Mouse (Mus musculus) macrophage (primary cell): ENCODE measurements at regions not wholly inside any gene's neighbourhood (a gene's known extent, or its start where the extent isn't known, plus 50 kb on each side); places are given as distances from the start of the nearest gene placed in this dataset.

Experiments
- H3K27ac ChIP-seq: fragments of 350-480 bp; formaldehyde crosslinking; 2 replicates; pipeline ENCODE4 v1.9.0; 2021
- H3K36me3 ChIP-seq: fragments of 350-480 bp; formaldehyde crosslinking; 2 replicates; pipeline ENCODE4 v1.9.0; 2021; ENCODE audit errors: inconsistent target
- H3K4me3 ChIP-seq: fragments of 350-480 bp; formaldehyde crosslinking; 2 replicates; pipeline ENCODE4 v1.9.0; 2021; ENCODE audit errors: inconsistent target
- H3K79me2 ChIP-seq: fragments of 350-480 bp; formaldehyde crosslinking; 2 replicates; pipeline ENCODE4 v1.9.0; 2021; ENCODE audit errors: inconsistent target
- WGBS: methylation state at CpG from one replicate; pipeline ENCODE4 v1.1.7; 2026; ENCODE audit warnings: inconsistent platforms; ENCODE audit not compliant: missing documents; 5-methylcytosine and 5-hydroxymethylcytosine counted together

DNA sequence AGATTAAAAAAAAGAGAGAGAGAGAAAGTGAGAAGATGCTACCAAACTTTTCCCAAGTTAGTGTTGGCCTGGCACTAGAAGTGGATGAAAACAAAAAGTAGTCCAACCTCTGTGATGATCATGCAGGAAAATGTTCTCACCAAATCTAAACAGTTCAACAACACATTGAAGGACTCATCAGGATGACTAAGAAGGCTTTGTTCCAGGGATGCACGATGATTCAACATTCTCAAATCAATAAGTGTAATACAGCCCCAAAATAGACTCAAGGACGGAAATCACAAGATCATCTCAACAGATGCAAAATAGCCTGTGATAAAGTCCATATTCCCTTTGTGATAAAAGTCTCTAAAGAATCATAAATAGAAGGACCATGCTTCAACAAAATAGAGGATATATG is 106.3 kb downstream of the Cysltr2 start:
- Histone ChIP-seq H3K4me3 (no peak overlapping the region), H3K36me3 (no peaks in the 10 kb centered on the region), H3K27ac (no peak overlapping the region), H3K79me2 (no peaks in the 10 kb centered on the region)
- WGBS, result 77% methylated on average over 2 of the region's 2 CpGs

DNA sequence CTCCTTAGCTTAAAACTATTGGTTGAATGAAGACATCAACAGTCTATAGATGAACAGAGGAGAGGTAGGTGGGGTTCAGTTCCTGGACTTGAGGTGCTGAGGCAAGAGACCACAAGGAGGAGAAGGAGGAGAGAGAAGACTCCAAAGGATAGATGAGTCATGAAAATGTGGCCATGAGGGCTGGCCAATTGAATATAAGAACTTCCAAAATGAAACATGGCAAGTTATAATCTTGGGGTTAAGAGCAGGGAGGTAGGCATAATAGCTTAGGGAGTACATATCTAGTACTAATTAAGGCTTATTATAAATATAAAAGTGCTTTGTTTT is 109.9 kb downstream of the Cysltr2 start:
- Histone ChIP-seq H3K4me3 (no peak overlapping the region), H3K27ac (no peak overlapping the region), H3K36me3 (no peaks in the 10 kb centered on the region), H3K79me2 (no peaks in the 10 kb centered on the region)

DNA sequence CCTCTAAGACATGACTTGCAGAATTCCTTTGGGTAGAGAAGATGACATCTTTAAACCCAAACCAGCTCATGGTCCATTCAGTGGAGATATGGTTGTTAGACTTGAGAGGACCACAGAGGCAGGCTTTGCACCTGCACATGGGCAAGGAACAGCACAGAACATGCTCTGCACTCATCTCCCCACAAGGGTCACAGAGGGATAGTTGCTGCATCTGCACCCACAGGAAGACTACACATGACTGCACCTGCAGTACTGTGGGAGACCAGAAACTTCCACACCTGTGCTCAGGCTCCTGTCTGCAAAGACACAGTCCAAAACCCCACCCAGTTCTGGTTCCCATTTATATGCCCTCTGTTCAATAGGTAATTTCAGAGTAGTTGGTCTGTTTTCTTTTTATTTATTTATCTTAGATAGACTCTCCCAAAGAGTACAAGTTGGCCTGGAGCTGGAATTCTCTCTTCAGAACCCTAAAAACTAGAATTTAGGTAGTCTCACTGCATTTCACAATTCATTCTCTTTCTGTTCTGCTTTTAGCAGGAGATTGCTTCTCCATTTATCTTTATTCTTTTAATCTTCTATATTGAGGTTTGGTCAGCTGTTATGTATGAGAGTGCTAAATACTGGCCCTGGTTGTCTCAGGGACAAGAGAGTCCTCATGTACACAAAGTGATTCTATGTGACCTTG is 110.4 kb downstream of the Cysltr2 start:
- no peak overlapping the region for H3K4me3 ChIP-seq
- no peaks in the 10 kb centered on the region for H3K36me3 ChIP-seq
- H3K27ac ChIP-seq, result no peak overlapping the region
- no peaks in the 10 kb centered on the region for H3K79me2 ChIP-seq

DNA sequence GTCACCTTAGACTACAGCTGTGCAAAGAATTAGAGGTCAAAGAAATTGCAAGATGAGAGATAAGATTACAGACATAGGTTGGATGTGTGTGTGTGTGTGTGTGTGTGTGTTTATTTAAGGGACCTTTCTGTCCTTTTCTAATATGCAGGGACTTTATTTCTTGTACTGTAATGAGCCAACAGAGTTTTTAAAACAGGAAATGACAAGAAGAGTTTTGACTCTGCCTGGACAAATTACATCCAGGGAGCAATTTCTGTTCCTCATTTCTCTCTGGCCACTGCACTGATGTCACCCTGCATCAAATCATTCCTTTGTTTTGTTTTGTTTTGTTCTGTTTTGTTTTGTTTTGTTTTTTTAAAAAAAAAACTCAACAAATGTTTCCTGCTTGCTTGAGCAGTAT is 115.3 kb downstream of the Cysltr2 start:
- Histone ChIP-seq H3K79me2 (no peaks in the 10 kb centered on the region), H3K4me3 (no peak overlapping the region), H3K27ac (peak overlapping the region; percentile 68), H3K36me3 (no peaks in the 10 kb centered on the region)

DNA sequence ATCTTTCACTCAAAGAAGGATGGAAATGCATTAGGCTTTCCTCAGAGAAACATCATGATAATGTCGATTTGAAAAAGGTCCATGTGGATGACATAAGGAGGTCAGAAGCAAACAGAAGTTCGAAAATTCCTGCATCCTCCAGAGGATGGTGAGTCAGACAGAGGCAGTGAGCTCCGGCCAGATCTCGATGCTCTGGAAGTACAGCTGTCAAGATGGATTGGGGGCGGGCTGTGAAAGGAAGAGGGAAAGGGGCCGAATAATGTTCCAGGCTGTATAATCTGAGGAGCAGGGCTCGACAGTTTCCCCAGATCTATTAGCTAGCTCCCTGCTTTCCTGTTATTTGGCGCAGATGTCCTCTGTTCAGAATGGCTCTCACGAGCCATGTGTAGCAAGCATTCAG is 116.6 kb downstream of the Cysltr2 start:
- H3K79me2 ChIP-seq, result no peaks in the 10 kb centered on the region
- H3K4me3 ChIP-seq, result no peak overlapping the region
- H3K36me3 ChIP-seq, result no peaks in the 10 kb centered on the region
- WGBS, result 96% methylated on average over 9 of the region's 9 CpGs
- H3K27ac ChIP-seq, result no peak overlapping the region

DNA sequence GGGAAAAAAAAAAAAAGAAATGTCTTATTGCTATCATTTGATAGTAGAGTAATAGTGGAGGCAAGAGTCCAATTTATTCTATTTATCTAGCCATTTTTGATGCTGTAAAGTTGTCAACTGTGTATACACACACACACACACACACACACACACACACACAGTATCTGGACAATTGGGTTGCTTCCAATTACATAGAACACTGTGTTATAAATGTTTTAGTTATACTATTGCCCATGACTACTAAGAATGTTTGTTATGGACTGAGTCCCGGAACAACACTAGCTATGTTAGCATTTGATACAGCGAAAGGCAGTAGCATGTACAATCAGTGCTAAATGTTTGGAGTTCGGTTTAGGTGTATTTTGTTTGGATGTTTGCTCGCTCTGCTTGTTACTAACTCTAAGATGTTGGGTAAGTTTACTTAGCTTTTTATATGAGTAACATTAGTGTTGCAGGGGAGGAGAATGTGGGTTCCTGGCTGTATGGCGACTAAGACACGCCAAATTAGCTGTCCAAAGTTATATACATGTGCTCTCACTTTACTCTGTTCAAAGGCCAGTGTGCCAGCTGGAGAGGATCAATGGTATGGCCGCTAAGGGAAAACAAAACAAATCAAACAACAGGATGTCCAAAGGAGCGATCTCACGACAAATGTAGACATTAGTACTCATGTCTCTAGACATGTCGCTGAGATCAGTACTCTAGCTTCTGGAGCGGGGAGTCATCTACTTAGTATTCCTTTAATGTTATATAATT is 147.6 kb downstream of the Cysltr2 start:
- H3K4me3 ChIP-seq, result no peak overlapping the region
- no peaks in the 10 kb centered on the region for H3K79me2 ChIP-seq
- H3K27ac ChIP-seq, result no peak overlapping the region
- WGBS, result 97% methylated on average over 11 of the region's 11 CpGs
- no peaks in the 10 kb centered on the region for H3K36me3 ChIP-seq

DNA sequence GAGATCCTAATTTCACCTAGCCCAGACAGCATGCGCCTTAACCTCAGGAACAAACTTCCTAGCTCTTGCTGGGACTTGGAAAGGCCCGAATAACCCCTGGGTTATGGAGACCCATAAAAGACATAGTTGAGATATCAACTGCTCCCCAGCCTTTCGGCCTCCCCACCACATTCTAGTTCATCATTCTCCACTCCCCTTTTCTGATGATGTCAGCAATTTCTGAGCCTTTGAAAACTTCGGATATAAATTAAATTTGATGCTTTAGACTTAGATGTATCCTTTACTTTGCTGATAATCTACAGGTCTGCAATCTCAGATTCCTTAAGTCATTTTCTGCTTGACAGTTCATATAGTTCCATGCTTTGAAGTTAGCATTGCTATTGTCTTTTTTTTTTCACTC is 149.3 kb downstream of the Cysltr2 start:
- Histone ChIP-seq H3K4me3 (no peak overlapping the region), H3K27ac (no peak overlapping the region), H3K36me3 (no peaks in the 10 kb centered on the region), H3K79me2 (no peaks in the 10 kb centered on the region)
- 93% methylated on average over 4 of the region's 4 CpGs for WGBS

DNA sequence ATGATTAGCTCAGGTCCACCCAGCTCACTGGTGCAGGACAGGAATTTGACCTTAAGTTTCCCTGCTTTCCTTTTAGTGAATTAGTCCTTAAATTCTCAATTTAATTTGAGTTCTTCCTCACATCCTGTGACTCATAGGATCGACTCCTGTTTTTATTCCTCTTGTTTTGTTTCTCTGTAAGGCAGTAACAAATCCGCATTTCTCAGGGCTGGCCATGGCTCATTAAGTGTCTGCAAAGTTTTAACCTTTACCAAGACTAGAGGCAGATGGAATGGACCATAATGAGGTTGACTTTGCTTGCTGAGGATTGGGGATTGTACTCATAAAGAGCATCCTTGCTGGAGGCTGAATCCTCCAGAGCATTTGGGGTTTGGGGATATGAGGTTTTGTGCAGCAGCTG is 156.6 kb downstream of the Cysltr2 start:
- 96% methylated on average over 2 of the region's 2 CpGs for WGBS
- Histone ChIP-seq H3K36me3 (no peaks in the 10 kb centered on the region), H3K27ac (no peak overlapping the region), H3K79me2 (no peaks in the 10 kb centered on the region), H3K4me3 (no peak overlapping the region)

DNA sequence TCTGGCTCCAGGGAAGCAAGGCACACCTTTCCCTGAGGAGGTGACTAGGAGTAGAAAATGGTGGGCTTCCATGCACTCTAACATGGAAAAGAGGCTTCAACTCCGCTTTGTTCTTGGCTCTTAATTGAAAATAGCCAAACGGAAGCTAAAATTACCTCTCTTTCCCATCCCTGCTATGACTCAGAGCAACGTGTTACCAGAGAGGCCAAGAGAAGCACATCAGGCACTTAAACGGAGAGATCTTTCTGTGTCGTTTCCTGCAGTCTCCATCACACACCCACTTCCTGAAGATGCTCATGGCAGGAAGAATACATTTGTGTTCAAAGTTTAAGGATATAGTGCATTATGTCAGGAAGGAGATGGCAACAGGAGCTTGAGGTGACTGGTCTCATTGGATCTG is 159.3 kb downstream of the Cysltr2 start:
- 37% methylated on average over 5 of the region's 5 CpGs for WGBS
- Histone ChIP-seq H3K4me3 (no peak overlapping the region), H3K36me3 (no peaks in the 10 kb centered on the region), H3K27ac (no peak overlapping the region), H3K79me2 (no peaks in the 10 kb centered on the region)

DNA sequence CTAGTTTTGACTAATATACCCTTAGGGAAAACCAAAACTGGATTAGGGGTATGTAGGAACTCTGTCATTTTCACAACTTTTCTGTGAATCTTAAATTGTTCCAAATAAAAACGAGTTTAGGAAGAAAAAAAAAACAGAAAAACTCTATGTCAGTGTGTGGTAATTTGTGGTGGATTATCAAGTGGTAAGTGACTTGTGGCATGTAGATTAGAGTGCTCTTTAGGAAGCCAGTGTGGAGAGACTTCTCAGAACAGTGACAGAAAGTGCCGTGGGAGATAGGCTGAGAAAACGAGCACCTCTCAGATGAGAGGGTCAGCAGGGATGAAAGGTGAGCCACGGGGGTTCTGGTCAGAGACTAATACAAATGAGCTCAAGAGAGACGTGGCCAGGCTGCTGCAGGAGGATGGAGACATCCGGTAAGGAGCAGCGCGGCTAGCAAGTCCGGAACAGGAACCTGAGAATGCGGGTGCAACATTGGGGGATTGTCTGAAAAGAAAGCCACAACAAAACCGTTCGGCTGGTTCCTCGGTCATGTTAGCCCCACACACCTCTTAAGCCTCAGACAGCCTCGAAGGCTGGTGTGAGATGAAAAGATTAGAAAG is 161.3 kb downstream of the Cysltr2 start:
- Histone ChIP-seq H3K36me3 (no peaks in the 10 kb centered on the region), H3K79me2 (no peaks in the 10 kb centered on the region), H3K4me3 (no peak overlapping the region), H3K27ac (no peak overlapping the region)
- 6% methylated on average over 14 of the region's 14 CpGs for WGBS

DNA sequence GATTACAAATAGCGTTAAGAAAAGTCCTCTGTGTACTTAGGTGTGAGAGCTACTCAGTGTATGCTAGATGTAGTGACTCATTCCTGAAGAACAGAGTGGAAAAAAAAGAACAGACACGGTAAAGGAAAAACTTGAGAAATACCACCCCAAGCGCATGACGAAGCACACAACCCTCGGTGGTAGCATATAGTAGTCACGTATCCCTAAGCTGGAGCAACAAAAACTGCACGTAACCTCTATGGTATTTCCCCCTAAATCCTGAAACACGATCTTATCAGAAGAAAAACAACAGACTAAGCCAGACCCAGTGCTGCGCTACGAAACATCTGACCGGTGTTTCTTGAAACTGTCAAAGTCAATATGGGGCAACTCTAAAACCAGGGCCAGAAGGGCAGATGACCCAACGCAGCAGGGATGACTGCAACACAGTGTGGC is 162.0 kb downstream of the Cysltr2 start:
- WGBS, result 61% methylated on average over 12 of the region's 12 CpGs
- H3K36me3 ChIP-seq, result no peaks in the 10 kb centered on the region
- H3K4me3 ChIP-seq, result no peak overlapping the region
- H3K79me2 ChIP-seq, result no peaks in the 10 kb centered on the region
- H3K27ac ChIP-seq, result no peak overlapping the region

DNA sequence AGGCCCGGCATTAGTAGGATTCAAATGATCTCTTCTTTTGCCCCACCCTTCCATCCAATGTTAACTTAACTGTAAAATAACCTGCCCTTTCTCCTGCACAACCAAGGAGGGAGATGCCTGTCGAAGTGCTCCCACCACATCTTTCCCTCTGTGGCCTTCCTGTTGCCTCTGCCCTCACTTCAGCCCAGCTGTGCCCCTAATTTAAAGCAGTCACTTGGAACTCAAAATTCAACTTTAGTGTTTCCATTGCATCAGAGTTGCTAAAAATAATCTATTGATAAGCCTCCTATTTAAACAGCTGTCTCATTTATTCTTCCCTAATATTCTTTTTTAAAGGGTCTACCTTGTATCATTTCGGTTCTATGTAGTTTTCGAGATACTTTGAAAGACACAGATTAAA is 163.1 kb downstream of the Cysltr2 start:
- no peaks in the 10 kb centered on the region for H3K36me3 ChIP-seq
- H3K27ac ChIP-seq, result no peak overlapping the region
- no peak overlapping the region for H3K4me3 ChIP-seq
- no peaks in the 10 kb centered on the region for H3K79me2 ChIP-seq
- WGBS, result 98% methylated on average over 4 of the region's 4 CpGs

DNA sequence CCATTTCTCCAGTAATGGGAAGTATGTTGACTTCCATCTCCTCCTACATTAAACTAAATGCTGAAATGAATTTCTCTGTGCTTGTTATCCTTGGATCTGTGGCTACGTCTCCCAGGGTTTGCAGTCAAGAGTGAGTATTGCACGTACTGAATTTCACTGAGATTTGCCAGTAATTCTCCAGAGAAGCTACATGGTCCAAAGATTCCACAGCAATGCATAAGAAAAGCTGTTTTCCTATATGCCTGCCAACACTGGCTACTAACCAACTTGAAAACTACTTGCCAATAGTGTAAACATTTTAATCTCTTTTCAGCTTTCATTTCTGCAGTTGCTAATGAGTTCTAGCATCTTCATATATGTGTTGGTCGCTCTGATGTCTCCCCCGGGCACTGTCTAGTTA is 164.4 kb downstream of the Cysltr2 start:
- Histone ChIP-seq H3K27ac (no peak overlapping the region), H3K79me2 (no peaks in the 10 kb centered on the region), H3K4me3 (no peak overlapping the region), H3K36me3 (no peaks in the 10 kb centered on the region)
- WGBS, result 93% methylated on average over 4 of the region's 4 CpGs

DNA sequence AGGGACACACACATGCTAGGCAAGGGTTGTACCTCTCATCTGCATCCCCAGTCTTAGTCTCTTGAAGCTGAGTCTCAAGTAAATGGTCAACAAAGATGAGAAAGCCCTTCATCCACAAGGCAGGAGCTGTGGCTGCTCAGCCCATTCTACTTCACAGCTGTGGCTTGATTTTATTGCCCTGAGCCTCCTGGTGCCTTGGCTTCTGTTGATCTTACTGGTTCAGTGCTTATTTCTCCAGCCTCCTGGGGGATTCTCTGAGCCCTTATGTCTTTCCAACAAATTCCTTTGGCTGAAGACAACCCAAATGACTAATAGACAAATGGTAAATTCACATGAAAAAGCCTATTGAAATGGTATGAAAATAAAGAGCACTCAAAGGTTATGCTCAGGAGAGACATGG is 167.3 kb upstream of the Fndc3a start:
- no peak overlapping the region for H3K27ac ChIP-seq
- no peaks in the 10 kb centered on the region for H3K36me3 ChIP-seq
- H3K79me2 ChIP-seq, result no peaks in the 10 kb centered on the region
- H3K4me3 ChIP-seq, result no peak overlapping the region

DNA sequence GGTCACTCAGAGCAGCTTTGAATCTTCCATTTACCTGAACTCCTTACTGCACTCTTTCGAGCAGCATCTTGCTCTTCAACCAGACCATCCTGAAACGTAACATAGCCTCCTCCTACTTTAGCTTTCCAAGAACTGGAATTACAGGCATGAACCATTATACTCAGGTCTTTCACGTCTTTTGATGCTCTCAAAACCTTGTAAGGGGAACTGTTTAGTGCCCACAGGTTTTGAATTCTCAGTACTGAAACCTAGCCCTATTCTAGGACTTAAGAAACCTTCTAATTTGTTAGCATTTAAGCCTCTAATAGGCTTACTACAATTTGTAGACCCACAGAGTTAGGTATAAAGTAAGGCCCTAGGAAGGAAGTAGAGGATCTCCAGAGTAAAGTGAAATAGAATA is 163.7 kb upstream of the Fndc3a start:
- H3K27ac ChIP-seq, result no peak overlapping the region
- H3K36me3 ChIP-seq, result no peaks in the 10 kb centered on the region
- no peaks in the 10 kb centered on the region for H3K79me2 ChIP-seq
- no peak overlapping the region for H3K4me3 ChIP-seq
- 90% methylated on average over 3 of the region's 3 CpGs for WGBS
